Mouse (Mus musculus) heart, postnatal 0 days (tissue): ENCODE measurements at regions not wholly inside any gene's neighbourhood (a gene's known extent, or its start where the extent isn't known, plus 50 kb on each side); places are given as distances from the start of the nearest gene placed in this dataset.

Source experiments
- ATAC-seq: fragments of 200-750 bp; cut with Nextera tagmentation; 2 replicates; pipeline ENCODE4 v1.8.0; 2017; ENCODE audit warnings: low read depth, moderate number of reproducible peaks, moderate library complexity; ENCODE audit not compliant: insufficient read depth
- DNase-seq: peaks from one replicate; pipeline ENCODE4 v3.0.0-alpha.2; 2016; ENCODE audit warnings: low spot score
- H3K27ac ChIP-seq: fragments of 300-500 bp; sonication (generic); 2 replicates; pipeline ENCODE4 v1.5.1; 2014; ENCODE audit warnings: low read depth, mild to moderate bottlenecking
- H3K27me3 ChIP-seq: fragments of 300-500 bp; sonication (generic); 2 replicates; pipeline ENCODE4 v1.6.1; 2014; ENCODE audit warnings: low read length, mixed read lengths; ENCODE audit not compliant: control insufficient read depth, insufficient read depth
- H3K36me3 ChIP-seq: fragments of 300-500 bp; sonication (generic); replicated peaks from 2 replicates; pipeline ENCODE4 v1.6.1; 2014; ENCODE audit warnings: low read length, mixed read lengths; ENCODE audit not compliant: control insufficient read depth, insufficient read depth
- H3K4me1 ChIP-seq: fragments of 300-500 bp; sonication (generic); 2 replicates; pipeline ENCODE4 v1.6.1; 2014; ENCODE audit warnings: antibody characterized with exemption; ENCODE audit not compliant: control insufficient read depth, insufficient read depth
- H3K4me2 ChIP-seq: fragments of 300-500 bp; sonication (generic); 2 replicates; pipeline ENCODE4 v1.6.1; 2014; ENCODE audit warnings: low read depth, mild to moderate bottlenecking, low read length, moderate library complexity
- H3K4me3 ChIP-seq: fragments of 300-500 bp; sonication (generic); 2 replicates; pipeline ENCODE4 v1.5.1; 2014; ENCODE audit warnings: low read depth, low read length
- H3K9ac ChIP-seq: fragments of 300-500 bp; sonication (generic); replicated peaks from 2 replicates; pipeline ENCODE4 v1.6.1; 2014; ENCODE audit warnings: low read depth, low read length, mixed read lengths
- H3K9me3 ChIP-seq: fragments of 300-500 bp; sonication (generic); replicated peaks from 2 replicates; pipeline ENCODE4 v1.6.1; 2016; ENCODE audit warnings: low read length; ENCODE audit not compliant: control insufficient read depth
- CTCF ChIP-seq: IDR thresholded peaks from 2 replicates; pipeline ENCODE4 v1.5.1; 2016; ENCODE audit warnings: antibody characterized with exemption, control low read depth, low read depth
- EP300 ChIP-seq: IDR thresholded peaks from 2 replicates; pipeline ENCODE4 v1.6.1; 2016; ENCODE audit warnings: antibody characterized with exemption, low read depth
- WGBS: fragments of 180-500 bp; shearing (Covaris S2); extraction: QIAGEN DNeasy Blood & Tissue Kit; methylation state at CpG from one replicate; pipeline ENCODE4 v1.1.7; 2014; 5-methylcytosine and 5-hydroxymethylcytosine counted together

DNA sequence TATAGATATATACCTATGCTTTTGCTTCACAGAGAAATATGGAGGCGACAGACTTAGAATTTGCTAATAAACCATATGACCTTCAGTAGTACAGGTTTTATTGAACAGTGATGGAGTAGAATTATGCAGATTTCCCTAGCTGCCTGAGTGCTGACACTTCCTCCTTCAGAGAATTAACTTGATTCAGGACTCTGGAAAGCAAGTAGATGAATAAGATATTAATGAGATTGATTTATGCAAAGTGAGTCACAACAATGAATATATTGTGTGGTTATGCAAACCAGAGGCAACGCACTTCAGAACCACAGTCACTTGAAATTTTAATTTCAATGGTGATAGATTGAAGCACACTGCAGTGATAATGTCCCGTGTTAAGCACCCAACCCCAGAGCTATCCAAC is 112.5 kb upstream of the Slc35f1 start:
- H3K27ac ChIP-seq: no peak overlapping the region
- no peaks in the 10 kb centered on the region for H3K36me3 ChIP-seq
- H3K4me2 ChIP-seq: no peak overlapping the region
- no peak for TF ChIP-seq EP300
- TF ChIP-seq CTCF: no peak
- no peak overlapping the region for H3K9ac ChIP-seq
- 74% methylated on average over 3 of the region's 3 CpGs for WGBS
- no peak overlapping the region for H3K4me3 ChIP-seq
- no peak for DNase-seq
- ATAC-seq: no peak
- H3K9me3 ChIP-seq: no peaks in the 10 kb centered on the region
- no peaks in the 10 kb centered on the region for H3K4me1 ChIP-seq
- no peaks in the 10 kb centered on the region for H3K27me3 ChIP-seq

GRCm38 (mm10) chr10:52578238-52578832 is 112.0 kb upstream of the Slc35f1 start:
- no peak for TF ChIP-seq EP300
- TF ChIP-seq CTCF: no peak
- Histone ChIP-seq H3K4me1 (no peaks in the 10 kb centered on the region), H3K9me3 (no peaks in the 10 kb centered on the region), H3K4me2 (no peak overlapping the region), H3K27ac (no peak overlapping the region), H3K9ac (no peak overlapping the region), H3K27me3 (no peaks in the 10 kb centered on the region), H3K36me3 (no peaks in the 10 kb centered on the region), H3K4me3 (no peak overlapping the region)
- no peak for DNase-seq
- no peak for ATAC-seq
- 78% methylated on average over 3 of the region's 3 CpGs for WGBS

DNA sequence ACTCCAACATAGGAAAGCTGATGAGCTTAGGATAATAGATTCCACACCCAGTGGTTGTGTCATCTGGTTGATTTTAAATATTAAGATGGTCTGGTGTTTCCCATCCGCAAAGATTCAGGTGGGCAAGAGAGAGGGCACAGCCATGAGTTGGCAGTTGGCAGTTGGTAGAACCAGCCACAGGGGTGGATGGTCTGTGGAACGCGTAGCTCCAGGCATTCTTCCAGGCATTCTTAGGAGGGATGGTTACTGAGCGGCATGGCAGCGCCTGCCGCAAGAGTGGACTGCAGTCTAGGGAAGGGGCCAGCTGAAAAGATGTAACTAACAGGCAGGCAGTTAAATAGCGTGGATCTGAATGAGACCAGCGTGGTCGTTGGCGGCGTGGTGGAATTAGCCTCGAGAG is 96.6 kb upstream of the Slc35f1 start:
- no peaks in the 10 kb centered on the region for H3K9me3 ChIP-seq
- H3K4me1 ChIP-seq: no peaks in the 10 kb centered on the region
- no peaks in the 10 kb centered on the region for H3K27me3 ChIP-seq
- no peak overlapping the region for H3K4me3 ChIP-seq
- DNase-seq (no peak), ATAC-seq (no peak)
- TF ChIP-seq CTCF (no peak), EP300 (no peak)
- H3K9ac ChIP-seq: no peak overlapping the region
- 90% methylated on average over 12 of the region's 12 CpGs for WGBS
- no peaks in the 10 kb centered on the region for H3K36me3 ChIP-seq
- no peak overlapping the region for H3K4me2 ChIP-seq
- no peak overlapping the region for H3K27ac ChIP-seq
